Mouse (Mus musculus) cerebellum, postnatal 36 days (tissue): ENCODE measurements around the gene AI597479.
"Not testable (repeated sequence)": the region's sequence is repeated elsewhere in the genome, so short reads cannot be mapped to it uniquely, and the experiment has no call there.

Source experiments
- DNase-seq, 2 experiments: peaks; one replicate each; pipeline ENCODE4 v3.0.0; 2021 to 2022; ENCODE audit warnings: mixed read lengths in 2 of 2

The AI597479 gene

DNA sequence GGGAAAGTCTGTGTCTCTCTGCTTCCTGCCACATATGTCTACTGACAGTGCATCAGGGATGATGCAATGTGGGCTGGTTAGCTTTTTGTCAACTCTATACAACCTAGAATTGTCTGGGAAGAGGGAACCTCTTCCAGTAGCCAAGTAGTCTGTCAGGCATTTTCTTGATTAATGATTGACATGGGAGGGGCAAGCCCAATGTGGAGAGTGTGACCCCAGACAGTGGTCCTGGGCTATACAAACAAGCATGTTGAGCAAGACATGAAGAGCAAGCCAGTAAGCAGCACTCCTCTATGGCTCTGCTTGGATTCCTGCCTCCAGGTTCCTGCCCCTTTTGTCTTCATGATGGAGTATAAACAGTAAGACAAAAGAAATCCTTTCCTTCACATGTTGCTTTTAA is 28.7 kb downstream of the AI597479 start:
- no peak for DNase-seq

- no peak for DNase-seq
Measured at GRCm38 (mm10) chr1:43127820-43128610, 29.5 kb downstream of the AI597479 start.

DNA sequence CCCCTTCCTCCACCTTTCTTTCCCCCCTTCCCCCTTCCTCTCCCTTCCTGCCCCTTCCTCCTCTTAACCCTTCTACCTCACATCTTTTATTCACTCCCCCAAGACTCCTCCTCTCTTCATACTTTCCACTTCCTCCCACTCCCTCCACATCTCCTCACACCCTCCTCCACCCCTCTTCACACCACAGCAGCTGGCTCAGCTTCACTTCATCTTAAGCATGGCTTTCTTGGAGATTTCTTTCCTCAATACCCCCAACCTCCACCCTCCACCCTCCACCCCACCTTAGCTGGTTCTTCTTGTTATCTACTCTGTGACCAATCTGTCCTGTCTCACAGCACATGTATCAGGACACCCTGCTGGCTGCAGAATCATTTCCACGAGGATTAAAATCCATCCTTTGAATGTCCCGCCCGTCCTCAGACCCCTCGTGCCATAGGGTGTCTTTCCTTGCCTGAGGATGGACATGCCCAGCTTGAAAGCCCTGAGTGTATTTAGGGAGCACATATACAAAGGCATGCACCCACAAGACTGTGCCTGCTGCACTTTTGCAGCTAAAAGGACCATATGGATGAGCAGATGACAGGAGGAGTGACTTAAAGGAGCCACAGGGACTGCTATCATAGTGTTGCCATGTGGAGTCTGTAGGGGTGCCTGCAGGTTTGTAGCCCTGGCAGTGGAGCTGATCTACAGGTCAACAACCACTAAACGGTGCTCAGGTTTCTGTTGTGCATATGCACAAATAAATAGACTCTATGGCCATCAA is 31.9 kb downstream of the AI597479 start:
- peak in 1 of 2 experiments; percentile 12 for DNase-seq

DNA sequence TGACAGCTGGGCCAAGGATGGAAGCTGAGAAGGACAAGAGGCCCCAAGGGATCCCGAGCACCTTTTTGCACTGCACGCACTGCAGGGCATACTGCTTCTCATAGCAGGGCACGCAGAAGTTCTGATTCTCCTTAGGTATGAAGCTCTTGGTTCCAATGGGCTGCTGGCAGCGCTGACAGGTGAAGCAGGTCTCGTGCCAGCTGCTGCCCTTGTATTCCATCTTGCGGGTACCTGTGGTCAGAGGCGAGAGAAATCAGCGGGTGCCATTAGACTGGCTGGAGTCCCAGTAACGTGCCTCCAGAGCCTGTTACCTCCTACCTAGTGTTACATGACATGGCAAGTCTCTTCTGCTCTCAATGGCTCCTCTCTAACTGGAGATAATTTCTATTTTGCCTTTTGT is 33.1 kb downstream of the AI597479 start:
- peak; percentile 18 to 28 for DNase-seq

GRCm38 (mm10) chr1:43136488-43137029 is 38.0 kb downstream of the AI597479 start:
- DNase-seq, result not testable (repeated sequence)

DNA sequence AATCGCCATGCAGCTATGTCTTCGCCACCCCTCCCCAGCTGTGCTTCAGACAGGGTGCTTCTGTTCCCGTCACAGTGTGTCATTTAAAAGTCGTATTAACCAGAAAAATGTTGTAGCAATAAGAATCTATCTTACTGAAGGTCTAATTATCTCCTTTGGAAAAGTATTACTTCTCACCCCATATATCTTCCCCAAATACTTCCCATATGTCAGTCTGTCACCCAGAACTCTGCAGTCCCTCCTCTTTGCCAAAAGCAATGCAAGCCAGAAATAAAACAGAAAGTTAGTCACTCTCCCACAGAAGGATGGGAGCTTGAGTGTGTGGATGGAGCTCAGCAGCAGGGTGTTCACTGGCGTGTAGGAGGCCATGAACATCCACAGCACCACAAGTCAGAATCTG is 38.8 kb downstream of the AI597479 start:
- no peak for DNase-seq

DNA sequence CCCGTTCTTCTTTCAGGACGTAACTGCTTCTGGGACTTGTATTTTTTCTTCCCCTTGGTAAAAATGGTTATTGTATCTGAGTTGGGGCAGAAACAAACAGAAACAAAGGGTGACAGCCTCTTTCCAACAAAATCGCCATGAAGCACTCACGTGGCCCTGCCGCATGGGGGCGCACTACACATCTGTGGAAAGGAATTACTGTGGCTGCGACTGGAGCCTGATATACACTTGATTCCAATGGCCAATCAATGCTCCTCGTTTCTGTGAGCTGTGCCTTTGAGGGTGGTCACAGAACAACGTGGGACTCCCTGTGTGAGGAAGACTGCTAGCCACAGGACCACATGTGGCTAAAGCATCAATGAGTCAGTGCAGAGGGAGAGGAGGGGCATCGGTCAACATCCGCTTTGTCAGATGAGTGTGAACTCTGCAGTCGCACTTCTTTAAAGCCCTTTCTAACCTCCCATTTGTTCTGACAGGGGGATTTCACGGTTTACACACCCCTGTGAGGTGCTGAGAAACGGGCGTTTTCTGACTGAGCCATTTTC is 39.8 kb downstream of the AI597479 start:
- DNase-seq, result no peak

DNA sequence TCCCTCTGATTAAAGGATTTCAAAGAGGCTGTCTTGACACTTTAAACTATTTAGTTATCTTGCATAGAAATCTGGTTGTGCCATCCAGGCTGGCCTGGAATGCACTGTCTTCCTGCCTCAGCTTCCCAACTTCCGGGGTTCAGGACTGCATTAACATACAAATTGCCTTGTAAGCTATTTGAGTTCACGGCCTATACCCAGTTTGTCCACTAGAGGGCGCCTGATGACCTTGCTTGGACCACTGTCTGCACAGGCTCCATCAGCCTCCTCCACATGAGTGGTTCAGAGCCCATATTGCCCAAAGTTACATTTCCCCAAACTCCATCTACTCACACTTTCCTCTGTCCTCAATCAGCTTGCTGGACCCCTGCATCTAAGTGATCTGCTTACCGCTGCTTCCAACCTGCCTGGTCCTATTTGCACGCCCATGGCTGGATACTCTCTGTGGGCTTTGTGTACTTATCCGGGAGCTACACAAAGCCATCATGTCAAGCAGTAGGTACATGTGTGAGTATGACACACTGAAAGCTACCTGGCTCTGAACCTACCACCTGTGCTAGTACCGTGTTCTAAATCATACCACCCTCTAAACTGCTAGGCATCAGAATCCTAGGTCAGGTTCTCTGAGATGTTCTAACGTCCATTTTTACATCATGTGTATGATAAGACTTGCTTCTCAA is 41.2 kb downstream of the AI597479 start:
- DNase-seq, result peak; percentile 78 to 86

DNA sequence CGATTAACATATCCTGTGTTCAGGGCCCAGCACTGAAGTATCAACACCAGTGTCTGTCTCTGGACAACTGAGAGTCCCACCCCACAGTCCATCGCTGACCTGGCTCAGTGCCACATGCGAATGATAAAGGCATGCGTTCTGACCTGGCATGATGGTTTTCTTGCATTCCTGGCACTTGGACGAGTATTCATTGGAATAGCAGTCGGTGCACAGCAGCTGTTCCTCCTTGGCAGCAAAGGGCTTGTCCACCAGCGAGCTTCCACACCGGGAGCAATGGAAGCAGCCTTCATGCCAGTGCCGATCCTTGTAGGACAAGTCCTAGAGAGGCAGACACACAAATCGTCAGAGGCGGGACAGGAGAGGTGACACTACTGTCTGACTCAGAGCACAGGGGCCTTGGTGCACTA is 43.0 kb downstream of the AI597479 start:
- peak; percentile 26 to 36 for DNase-seq

DNA sequence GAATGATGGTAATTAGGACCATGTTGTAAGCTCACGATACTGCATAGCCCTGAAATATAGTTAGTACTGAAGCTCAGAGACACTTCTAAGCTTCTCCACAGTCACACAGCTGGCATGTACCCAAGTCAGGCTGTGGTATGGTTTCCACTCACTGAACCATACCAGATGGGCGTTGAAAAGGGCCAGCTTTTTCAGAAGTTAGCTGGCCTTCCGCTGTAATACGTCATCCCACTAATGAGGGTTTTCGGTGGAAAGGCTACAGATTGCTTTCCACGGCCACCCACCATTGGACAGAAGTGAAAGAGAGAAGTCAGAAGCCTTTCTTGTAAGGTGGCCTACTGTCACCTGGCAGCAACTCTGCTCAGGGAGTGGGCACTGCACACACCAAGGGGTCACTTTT is 44.3 kb downstream of the AI597479 start:
- DNase-seq, result no peak

GRCm38 (mm10) chr1:43143284-43143683 is 44.8 kb downstream of the AI597479 start:
- no peak for DNase-seq

DNA sequence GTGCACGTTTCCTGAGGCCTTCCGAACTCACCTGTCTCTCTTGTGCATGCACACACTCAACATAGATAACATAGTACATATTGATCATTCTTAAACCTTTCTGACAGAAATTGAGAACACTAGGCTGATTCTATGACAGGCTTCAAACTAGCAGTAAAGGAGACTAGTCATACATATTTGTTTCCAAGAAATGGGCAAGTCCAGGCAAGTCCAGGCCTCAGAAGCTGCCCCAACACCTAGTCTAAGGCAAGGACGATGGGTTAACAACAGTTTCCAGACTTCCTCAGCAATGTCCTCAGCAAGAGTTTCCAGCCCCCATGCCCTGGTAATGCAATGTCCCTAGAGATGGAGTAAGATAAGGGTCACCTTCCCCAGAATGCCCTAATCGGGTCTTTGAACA is 45.3 kb downstream of the AI597479 start:
- no peak for DNase-seq

DNA sequence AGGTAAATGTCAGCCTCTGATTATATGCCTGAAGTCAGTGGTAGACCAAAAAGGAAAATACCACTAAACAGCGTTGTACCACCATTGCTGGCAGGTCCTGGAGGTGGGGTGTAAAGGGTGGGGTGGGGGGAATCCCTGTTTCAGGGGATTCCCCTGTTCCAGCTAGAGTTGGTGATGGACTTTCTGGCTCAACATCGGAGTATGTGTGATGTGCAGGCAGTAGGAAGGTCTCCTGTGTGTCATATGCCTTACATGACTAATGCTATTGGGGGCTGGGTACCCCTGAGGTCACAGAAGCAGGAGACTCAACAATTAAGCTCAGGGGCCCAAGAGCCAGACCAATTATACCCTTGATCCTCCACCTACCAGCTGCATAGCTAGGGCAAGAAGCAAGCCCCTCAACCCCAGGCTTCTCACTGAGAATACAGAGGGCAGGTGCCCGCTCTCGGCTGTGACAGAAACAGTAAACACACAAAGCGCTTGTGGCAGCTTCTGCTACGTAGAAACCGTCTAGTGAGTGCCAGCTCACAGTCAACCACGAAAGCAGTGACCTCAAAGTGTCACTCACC is 45.9 kb downstream of the AI597479 start:
- DNase-seq, result no peak

- DNase-seq, result no peak
Measured at GRCm38 (mm10) chr1:43145388-43145787, 46.9 kb downstream of the AI597479 start.

GRCm38 (mm10) chr1:43147474-43147873 is 49.0 kb downstream of the AI597479 start:
- no peak for DNase-seq

DNA sequence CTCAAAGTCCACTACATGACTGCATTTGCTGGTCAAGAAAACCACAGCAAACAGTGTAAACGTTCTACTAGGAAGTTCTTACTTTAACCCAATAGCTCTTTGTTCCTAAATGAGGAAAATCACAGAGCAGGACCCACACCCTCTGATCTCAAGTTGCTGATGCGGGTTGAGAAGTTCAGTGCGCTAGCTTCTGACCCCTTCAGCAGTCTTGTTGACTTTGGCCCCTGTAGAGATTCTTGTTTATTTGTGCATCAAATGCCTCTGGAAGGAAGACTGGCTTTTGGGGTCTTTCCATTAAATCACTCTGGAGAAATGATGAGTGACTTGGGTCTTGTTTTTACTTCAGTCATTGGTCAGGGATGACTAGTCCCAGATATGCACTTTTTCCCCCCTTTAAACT is 51.7 kb downstream of the AI597479 start:
- DNase-seq, result no peak

DNA sequence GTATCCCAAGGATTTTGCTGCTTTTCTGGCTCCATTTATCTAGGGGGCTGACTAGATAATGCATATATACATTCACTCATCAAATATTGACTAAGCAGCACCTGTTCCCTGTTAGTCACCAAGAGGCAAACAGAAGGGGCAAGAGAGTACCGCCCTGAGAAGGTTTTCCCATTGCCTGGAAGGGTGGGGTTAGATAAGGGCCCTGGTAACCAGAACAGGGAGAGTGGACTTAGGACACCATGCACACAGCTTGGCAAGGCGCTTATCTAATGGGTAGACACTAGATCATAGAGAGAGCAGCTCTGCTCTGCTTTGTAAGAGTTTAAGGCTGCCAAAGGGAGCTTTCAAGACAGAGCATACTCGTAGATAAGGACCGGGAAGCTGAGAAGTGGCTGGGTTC is 54.1 kb downstream of the AI597479 start:
- DNase-seq, result no peak

DNA sequence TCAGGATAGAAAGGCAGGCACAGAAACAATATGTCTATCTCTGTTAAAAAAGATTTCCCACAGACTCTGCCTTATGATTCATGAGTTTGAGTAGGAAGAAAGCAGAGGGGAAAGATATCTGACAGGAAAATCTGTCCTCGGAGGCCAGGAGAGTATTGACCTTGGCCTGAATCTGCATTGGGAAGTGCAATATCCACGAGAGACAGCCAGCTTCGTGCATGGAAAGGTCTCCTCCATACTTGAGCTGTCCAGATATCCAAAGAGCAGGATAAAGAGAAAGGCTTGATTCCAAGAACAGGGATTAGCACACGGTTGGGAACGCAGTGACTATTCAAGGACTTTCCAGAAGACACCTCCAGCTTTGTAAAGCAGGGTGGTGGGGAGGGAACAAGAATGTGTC is 55.0 kb downstream of the AI597479 start:
- DNase-seq, result no peak

DNA sequence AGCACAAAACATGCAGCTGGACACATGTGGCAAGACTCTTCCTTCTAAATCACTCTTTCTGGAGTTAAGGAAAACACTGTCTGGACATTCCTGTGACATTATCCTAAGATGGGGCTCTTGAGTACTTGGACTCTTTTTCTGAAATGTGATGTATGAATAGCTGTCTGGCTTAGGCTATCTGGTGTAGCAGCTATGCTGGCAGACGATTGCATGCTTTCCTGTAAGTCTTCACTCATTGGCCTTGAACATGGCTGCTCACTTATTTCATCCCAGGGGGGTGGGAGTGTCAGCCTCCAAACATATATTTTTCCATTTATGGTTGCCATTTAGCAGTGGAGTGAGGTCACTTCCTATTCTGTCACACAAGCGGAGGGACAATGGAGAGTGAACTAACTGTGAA is 56.0 kb downstream of the AI597479 start:
- DNase-seq, result no peak

DNA sequence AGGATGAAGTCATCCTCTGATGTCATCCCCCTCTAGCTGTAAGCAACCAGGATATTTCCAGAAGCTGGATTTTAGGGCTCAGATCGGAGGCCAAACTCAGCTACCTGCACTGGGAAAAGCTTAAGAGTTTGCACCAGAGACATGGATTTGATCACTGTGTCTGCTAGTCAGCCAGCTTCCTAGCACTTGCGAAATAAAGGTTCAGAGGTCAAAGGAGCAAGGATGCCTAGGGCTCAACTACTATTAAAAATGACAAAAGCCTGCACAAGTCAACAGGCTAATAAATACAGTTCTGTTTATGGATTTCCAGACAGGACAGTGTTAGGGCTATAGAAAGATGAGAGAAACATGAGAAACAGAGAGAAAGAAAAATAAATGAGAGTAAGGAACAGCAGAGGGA is 59.4 kb downstream of the AI597479 start:
- no peak for DNase-seq

- no peak for DNase-seq
Measured at GRCm38 (mm10) chr1:43159429-43159828, 60.9 kb downstream of the AI597479 start.

DNA sequence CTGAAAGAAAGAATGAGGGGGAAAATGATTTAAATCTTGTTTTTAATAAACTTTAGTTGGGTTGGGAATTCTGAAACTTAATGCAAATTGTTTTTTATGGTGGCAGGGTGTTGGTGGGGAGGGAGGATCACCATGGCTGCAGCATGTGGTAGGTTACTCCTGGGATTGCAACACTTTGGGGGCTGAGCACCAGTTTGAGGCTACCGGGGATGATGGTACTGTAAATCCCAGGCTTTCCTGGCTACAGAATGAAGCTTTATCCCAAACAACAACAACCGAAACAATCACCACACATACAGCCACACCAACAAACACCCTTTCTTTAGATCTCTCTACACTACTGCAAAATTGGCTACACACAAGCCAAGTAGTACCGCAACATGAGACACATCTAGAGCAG is 63.9 kb downstream of the AI597479 start:
- DNase-seq, result no peak

DNA sequence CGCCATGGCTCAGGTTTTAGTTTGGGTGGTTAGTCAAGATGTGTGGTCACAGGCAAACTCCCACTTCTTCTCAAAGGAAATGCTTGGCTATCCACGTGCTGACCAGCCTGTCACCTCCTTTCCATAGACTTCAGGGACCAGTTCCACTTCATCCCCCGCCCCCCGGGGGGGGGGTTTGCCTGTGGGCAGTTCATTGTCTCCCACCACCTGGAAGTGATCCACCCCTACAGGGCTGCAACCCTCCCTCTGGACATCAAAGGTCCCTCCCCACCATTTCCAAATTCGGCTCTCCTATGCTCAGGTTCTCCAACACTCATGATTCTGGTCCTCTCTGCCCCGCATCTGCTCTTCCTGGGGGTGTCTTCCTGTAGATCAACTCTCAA is 64.6 kb downstream of the AI597479 start:
- no peak for DNase-seq
